Mouse (Mus musculus) spleen, adult 10 weeks (tissue): ENCODE results near the gene Abca9. TPM values are rescaled to one million over a fixed set of nuclear protein-coding genes. Genes with fewer than 3 reads are reported as not detected.

Source experiments
- polyA plus RNA-seq: library from polyadenylated mRNA; stranded (reverse); fragments of 350-450 nt; fragmentation: Illumina TruSeq; extraction: RNeasy Lipid Tissue Mini Kit (QIAGEN cat#74804); gene quantifications from one replicate; pipeline ENCODE4 v1.2.3, GENCODE M21; 2015; ENCODE audit warnings: low replicate concordance; ENCODE audit not compliant: insufficient read depth

Gene Abca9
- polyA plus RNA-seq, result 15.9 TPM

DNA sequence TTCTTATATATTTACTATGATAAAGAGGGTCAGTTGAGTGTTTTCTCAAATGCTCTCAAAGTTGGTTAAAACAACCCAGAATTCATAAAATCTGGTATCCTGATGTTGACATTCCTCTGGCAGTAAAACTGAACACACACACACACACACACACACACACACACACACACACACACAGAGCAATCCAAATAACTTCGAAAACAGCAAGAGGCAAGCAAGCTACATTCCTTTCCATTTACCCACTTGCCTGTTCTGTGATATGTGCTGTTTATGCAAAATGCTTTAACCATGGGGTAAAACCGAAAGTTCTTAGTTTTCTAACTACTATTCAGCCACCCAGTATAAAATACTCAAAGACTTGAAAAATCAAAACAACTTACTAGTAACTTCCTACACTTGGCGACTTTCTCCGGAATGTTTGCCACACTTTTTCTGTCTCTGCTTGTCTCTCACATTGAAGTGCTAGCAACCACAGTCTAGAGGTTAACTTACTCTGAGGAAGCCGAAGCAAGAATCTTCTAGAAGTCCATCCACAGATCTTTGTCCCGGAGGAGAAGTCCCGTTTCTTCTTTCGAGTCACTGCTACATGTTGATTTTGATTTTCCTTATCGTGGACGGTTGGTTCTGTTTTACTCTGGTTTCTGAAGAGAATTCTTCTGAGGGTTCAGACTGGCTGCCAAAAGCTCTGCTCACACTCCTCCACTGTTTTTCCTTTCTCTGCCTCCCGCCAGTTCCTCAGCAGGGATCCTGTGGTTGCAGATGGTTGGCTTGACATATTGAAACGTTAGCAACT, at the start of gene Abca9:
Gene Abca9, minus strand, starts transcription at position 738 of the 793 bp plus-strand sequence.

DNA sequence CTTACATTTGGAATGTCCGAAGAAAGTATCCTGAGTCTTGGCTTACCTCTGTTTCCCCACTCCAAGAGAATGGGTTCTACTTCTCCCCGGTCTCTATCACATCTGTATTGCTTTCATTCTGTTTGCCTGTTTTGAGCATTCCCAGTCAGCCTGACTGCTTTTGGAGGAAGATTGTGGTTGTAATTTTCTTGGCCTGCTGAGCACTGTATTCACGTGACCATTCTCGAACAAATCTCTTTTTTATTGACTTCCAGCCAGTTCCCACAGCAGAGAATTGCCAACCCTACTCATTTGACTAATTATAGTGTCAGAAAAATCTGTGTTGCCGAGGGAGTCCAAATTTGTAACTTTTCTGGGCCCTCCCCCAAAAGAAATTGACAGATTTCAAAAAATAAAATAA, 72.1 kb downstream of the Abca9 start, which contains the start of gene Abca8a:
Gene Abca8a, minus strand, starts transcription at position 121 of the 400 bp plus-strand sequence.

Other genes starting within 250 kb of the Abca9 start
- gene Abca8b, start 172.4 kb downstream of the Abca9 start, polyA plus RNA-seq, result 2.0 TPM
- gene Abca8a, start 72.2 kb downstream of the Abca9 start, polyA plus RNA-seq, result 18.0 TPM
- gene Abca6, start 83.6 kb upstream of the Abca9 start, polyA plus RNA-seq, result 1.4 TPM
- gene Abca5, start 169.5 kb upstream of the Abca9 start, polyA plus RNA-seq, result 2.9 TPM
- 14.7 TPM for gene Map2k6, start 230.9 kb upstream of the Abca9 start, polyA plus RNA-seq